Mouse (Mus musculus): ENCODE data around the gene Gnpnat1. TPM values are rescaled to one million over a fixed set of nuclear protein-coding genes. Genes with fewer than 3 reads are reported as not detected.
"Not testable (repeated sequence)": the region's sequence is repeated elsewhere in the genome, so short reads cannot be mapped to it uniquely, and the experiment has no call there.

Gene Gnpnat1
- polyA plus RNA-seq (2012; rRNA removed), result 19.8 and 20.4 TPM in 2 replicates
- polyA plus RNA-seq (2014; fragmentation: Nextera tagmentation; extraction: Ambion mirVana), result 46.5 and 46.9 TPM in 2 replicates

DNA sequence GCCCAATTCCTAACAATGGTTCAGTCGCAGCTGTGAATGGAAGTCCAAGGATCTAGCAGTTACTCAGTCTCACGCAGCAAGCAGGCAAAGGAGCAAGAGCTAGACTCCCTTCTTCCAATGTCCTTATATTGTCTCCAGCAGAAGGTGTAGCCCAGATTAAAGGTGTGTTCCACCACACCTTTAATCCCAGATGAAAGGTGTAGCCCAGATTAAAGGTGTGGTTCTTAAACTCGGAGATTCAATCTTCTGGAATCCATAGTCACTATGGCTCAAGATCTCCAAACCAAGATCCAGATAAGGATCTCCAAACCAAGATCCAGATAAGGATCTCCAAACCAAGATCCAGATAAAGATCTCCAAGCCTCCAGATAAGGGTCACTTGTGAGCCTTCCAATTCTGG, at the start of gene Gnpnat1:
Gene Gnpnat1, minus strand, starts transcription at position 101 of the 400 bp plus-strand sequence.
- 94% methylated on average over 1 of the region's 3 CpGs for WGBS
- not testable (repeated sequence) for H3K4me1 ChIP-seq (ENCODE audit: control insufficient read depth, insufficient read depth, low read length); ATAC-seq (ENCODE audit: low FRiP score, low read depth); H3K27ac ChIP-seq (replicated peaks; ENCODE audit: low read depth, low read length); H3K9me3 ChIP-seq (ENCODE audit: control insufficient read depth, low read length); H3K4me3 ChIP-seq (replicated peaks; ENCODE audit: low read length); DNase-seq (ENCODE audit: low spot score); H3K4me2 ChIP-seq (replicated peaks; ENCODE audit: low read depth, low read length, severe bottlenecking); H3K27me3 ChIP-seq (ENCODE audit: control insufficient read depth, insufficient read depth, low read length); H3K9ac ChIP-seq (ENCODE audit: low read depth, low read length, severe bottlenecking); H3K36me3 ChIP-seq (ENCODE audit: control insufficient read depth, insufficient read depth, low read length)

DNA sequence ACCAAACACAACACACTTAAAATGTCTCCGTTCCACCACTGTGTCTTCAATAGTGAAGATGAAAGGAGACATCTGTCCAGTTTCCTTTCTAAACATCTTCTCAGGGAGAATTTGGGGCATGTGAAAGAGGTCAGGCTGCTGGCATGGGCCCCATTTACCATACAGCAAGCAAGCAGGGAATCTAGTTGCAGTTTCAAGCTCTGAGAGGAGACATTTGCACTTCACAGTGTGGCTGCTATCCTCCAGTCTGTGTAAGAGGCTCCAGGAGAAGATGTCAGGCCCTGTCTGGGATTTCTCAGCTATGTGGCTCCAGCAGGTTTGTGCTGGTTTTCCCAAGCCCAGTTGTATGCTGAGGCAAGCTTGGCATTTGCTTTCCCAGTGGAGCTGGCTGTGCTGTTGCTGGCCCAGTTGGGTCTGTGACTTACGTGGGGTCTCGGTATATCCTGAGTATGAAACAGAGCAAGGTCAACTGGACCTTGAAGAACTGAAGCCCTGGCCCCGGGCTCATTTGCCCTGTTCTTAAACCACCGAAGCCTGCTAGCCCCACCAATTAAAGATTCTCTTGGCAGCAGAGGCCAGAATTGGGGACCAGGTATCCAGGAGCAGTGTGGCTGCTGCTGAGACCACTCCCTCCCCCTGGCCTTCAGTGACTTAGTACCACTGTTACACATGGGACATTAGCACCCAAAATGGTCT, 49.0 kb upstream of the Gnpnat1 start:
- 55% methylated on average over 5 of the region's 5 CpGs for WGBS
- Histone ChIP-seq H3K27ac (replicated peaks; ENCODE audit: low read depth, low read length) (no peak overlapping the region), H3K4me1 (ENCODE audit: control insufficient read depth, insufficient read depth, low read length) (peaks cover 4% of the 10 kb centered on the region), H3K4me2 (replicated peaks; ENCODE audit: low read depth, low read length, severe bottlenecking) (no peak overlapping the region), H3K9me3 (ENCODE audit: control insufficient read depth, low read length) (no peaks in the 10 kb centered on the region), H3K9ac (ENCODE audit: low read depth, low read length, severe bottlenecking) (no peak overlapping the region), H3K27me3 (ENCODE audit: control insufficient read depth, insufficient read depth, low read length) (no peaks in the 10 kb centered on the region), H3K4me3 (replicated peaks; ENCODE audit: low read length) (no peak overlapping the region), H3K36me3 (ENCODE audit: control insufficient read depth, insufficient read depth, low read length) (peaks cover 10% of the 10 kb centered on the region)
- no peak for ATAC-seq (ENCODE audit: low FRiP score, low read depth)
- TF ChIP-seq POLR2A (IDR thresholded peaks at IDR 0.05; ENCODE audit: borderline replicate concordance, extremely low read depth, insufficient read depth, insufficient read length), result no peak
- no peak for DNase-seq (ENCODE audit: low spot score)

DNA sequence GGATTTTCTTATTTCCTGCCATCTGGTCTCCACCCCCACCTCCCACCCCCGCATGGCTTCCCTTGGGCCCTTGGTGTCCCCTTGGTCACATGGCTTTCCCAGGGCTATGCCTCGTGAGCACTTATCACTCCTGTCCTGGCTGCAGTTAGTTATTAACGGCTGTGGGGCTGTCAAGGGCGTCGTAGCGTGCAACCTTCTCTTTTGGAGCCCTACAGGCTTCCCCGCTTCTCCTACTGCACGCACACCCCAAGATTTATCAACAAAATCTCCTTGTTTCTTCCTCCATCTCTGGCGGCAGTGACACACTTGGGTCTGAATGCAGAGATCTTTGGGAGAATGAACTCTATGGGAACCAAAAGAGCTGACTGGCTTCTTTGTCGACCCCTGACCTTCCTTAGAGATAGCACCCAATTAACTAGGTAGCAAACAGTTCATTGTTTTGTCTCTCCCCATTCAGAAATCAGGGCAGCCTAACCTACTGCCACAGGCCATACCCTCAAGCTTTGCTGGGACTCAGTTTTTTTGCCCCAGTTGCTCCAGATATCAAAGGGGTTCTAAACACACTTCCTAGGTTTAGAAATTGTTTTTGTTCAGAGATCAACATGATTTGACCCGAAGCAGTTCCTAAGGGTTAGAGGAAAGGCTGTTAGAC, 48.3 kb upstream of the Gnpnat1 start:
- Histone ChIP-seq H3K4me2 (replicated peaks; ENCODE audit: low read depth, low read length, severe bottlenecking) (no peak overlapping the region), H3K36me3 (ENCODE audit: control insufficient read depth, insufficient read depth, low read length) (peaks cover 4% of the 10 kb centered on the region; the same call in 1 of the 2 replicates), H3K9ac (ENCODE audit: low read depth, low read length, severe bottlenecking) (peak overlapping the region; percentile 36; the same call in 1 of the 2 replicates), H3K4me3 (replicated peaks; ENCODE audit: low read length) (no peak overlapping the region), H3K4me1 (ENCODE audit: control insufficient read depth, insufficient read depth, low read length) (peaks cover 4% of the 10 kb centered on the region), H3K9me3 (ENCODE audit: control insufficient read depth, low read length) (no peaks in the 10 kb centered on the region), H3K27ac (replicated peaks; ENCODE audit: low read depth, low read length) (no peak overlapping the region), H3K27me3 (ENCODE audit: control insufficient read depth, insufficient read depth, low read length) (no peaks in the 10 kb centered on the region)
- DNase-seq (ENCODE audit: low spot score) (no peak), ATAC-seq (ENCODE audit: low FRiP score, low read depth) (no peak)
- no peak for TF ChIP-seq POLR2A (IDR thresholded peaks at IDR 0.05; ENCODE audit: borderline replicate concordance, extremely low read depth, insufficient read depth, insufficient read length)
- WGBS, result 26% methylated on average over 11 of the region's 11 CpGs

DNA sequence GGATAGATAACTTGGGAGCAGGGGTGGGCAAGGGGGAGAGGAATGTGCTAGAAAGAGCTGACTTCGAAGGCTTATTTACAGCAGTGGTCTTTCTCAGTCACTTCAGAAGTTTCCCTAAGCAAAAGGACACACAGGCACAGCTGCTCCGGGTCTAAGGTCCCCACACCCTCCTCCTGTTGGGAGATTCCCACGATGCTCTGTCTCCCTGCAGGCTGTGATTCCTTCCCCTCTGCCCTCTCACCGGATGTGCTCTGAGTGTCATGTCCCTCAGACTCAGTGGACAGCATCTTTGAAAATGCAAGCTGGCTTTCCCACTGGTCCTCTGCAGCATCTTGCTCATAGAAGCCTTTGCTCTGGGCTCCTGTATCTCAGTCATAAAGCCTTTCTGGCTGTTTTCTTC, 47.4 kb upstream of the Gnpnat1 start:
- Histone ChIP-seq H3K4me3 (replicated peaks; ENCODE audit: low read length) (no peak overlapping the region), H3K36me3 (ENCODE audit: control insufficient read depth, insufficient read depth, low read length) (no peaks in the 10 kb centered on the region; the same call in 1 of the 2 replicates), H3K27ac (replicated peaks; ENCODE audit: low read depth, low read length) (no peak overlapping the region), H3K9ac (ENCODE audit: low read depth, low read length, severe bottlenecking) (no peak overlapping the region), H3K4me2 (replicated peaks; ENCODE audit: low read depth, low read length, severe bottlenecking) (no peak overlapping the region), H3K27me3 (ENCODE audit: control insufficient read depth, insufficient read depth, low read length) (no peaks in the 10 kb centered on the region), H3K4me1 (ENCODE audit: control insufficient read depth, insufficient read depth, low read length) (peaks cover 4% of the 10 kb centered on the region), H3K9me3 (ENCODE audit: control insufficient read depth, low read length) (no peaks in the 10 kb centered on the region)
- no peak for DNase-seq (ENCODE audit: low spot score)
- 49% methylated on average over 4 of the region's 4 CpGs for WGBS
- no peak for TF ChIP-seq POLR2A (IDR thresholded peaks at IDR 0.05; ENCODE audit: borderline replicate concordance, extremely low read depth, insufficient read depth, insufficient read length)
- no peak for ATAC-seq (ENCODE audit: low FRiP score, low read depth)

DNA sequence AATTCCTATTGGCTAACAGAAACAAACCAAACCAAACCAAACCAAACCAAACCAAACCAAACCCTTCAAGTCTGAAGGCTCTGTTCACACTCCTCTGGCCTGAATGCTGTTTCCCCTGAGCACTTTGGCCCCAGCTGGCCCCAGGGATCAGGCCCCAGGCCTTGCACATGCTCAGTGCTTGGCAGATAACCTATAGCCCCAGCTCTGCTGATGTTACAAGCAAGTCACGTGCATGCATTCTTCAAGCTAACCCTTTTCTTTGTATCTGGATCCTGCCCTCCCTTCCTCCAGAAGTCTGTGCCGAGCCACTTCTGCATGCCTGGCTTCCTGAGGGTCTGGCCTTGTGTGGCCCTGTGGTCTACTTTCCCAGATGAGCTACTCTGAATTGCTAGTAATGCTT, 46.4 kb upstream of the Gnpnat1 start:
- no peak overlapping the region for H3K9ac ChIP-seq (ENCODE audit: low read depth, low read length, severe bottlenecking)
- no peaks in the 10 kb centered on the region for H3K9me3 ChIP-seq (ENCODE audit: control insufficient read depth, low read length)
- ATAC-seq (ENCODE audit: low FRiP score, low read depth), result no peak
- WGBS, result 36% methylated on average over 2 of the region's 2 CpGs
- no peak overlapping the region for H3K4me2 ChIP-seq (replicated peaks; ENCODE audit: low read depth, low read length, severe bottlenecking)
- H3K4me3 ChIP-seq (replicated peaks; ENCODE audit: low read length), result no peak overlapping the region
- DNase-seq (ENCODE audit: low spot score), result no peak
- H3K36me3 ChIP-seq (ENCODE audit: control insufficient read depth, insufficient read depth, low read length), result no peaks in the 10 kb centered on the region
- no peak overlapping the region for H3K27ac ChIP-seq (replicated peaks; ENCODE audit: low read depth, low read length)
- peaks cover 4% of the 10 kb centered on the region for H3K4me1 ChIP-seq (ENCODE audit: control insufficient read depth, insufficient read depth, low read length)
- TF ChIP-seq POLR2A (IDR thresholded peaks at IDR 0.05; ENCODE audit: borderline replicate concordance, extremely low read depth, insufficient read depth, insufficient read length), result no peak
- H3K27me3 ChIP-seq (ENCODE audit: control insufficient read depth, insufficient read depth, low read length), result no peaks in the 10 kb centered on the region

Data from limb, embryonic 14.5 days (tissue).